Mouse (Mus musculus) thymus, postnatal 36 days (tissue): Measurements from ENCODE around the gene Carmil1.
A peak's percentile ranks its signal among the peaks of the same experiment; 100 is the strongest.

Experiments
- DNase-seq, 2 experiments: peaks; one replicate each; pipeline ENCODE4 v3.0.0; 2022; ENCODE audit warnings: mixed read lengths in 2 of 2

Gene Carmil1

GRCm38 (mm10) chr13:24206097-24206496 is 74.5 kb downstream of the Carmil1 start:
- DNase-seq: no peak

GRCm38 (mm10) chr13:24202314-24202713 is 78.3 kb downstream of the Carmil1 start:
- DNase-seq: no peak

- DNase-seq: no peak
Measured at GRCm38 (mm10) chr13:24199861-24200543, 80.6 kb downstream of the Carmil1 start.

GRCm38 (mm10) chr13:24198396-24198924 is 82.1 kb downstream of the Carmil1 start:
- DNase-seq: no peak

- no peak for DNase-seq
Measured at GRCm38 (mm10) chr13:24195371-24195770, 85.2 kb downstream of the Carmil1 start.

GRCm38 (mm10) chr13:24194018-24194417 is 86.6 kb downstream of the Carmil1 start:
- DNase-seq: peak; percentile 3 to 7

- DNase-seq: no peak
Measured at GRCm38 (mm10) chr13:24190875-24191663, 89.5 kb downstream of the Carmil1 start.

- DNase-seq: no peak
Measured at GRCm38 (mm10) chr13:24187026-24187425, 93.6 kb downstream of the Carmil1 start.

- DNase-seq: no peak
Measured at GRCm38 (mm10) chr13:24185641-24186040, 95.0 kb downstream of the Carmil1 start.

- no peak for DNase-seq
Measured at GRCm38 (mm10) chr13:24182878-24183277, 97.7 kb downstream of the Carmil1 start.

GRCm38 (mm10) chr13:24179538-24179937 is 101.1 kb downstream of the Carmil1 start:
- no peak for DNase-seq

GRCm38 (mm10) chr13:24177600-24177999 is 103.0 kb downstream of the Carmil1 start:
- no peak for DNase-seq

- no peak for DNase-seq
Measured at GRCm38 (mm10) chr13:24176835-24177234, 103.8 kb downstream of the Carmil1 start.

- DNase-seq: no peak
Measured at GRCm38 (mm10) chr13:24169658-24170057, 110.9 kb downstream of the Carmil1 start.

GRCm38 (mm10) chr13:24163368-24163767 is 117.2 kb downstream of the Carmil1 start:
- DNase-seq: no peak

- DNase-seq: no peak
Measured at GRCm38 (mm10) chr13:24161105-24161504, 119.5 kb downstream of the Carmil1 start.

GRCm38 (mm10) chr13:24159972-24160371 is 120.6 kb downstream of the Carmil1 start:
- DNase-seq: no peak

- no peak for DNase-seq
Measured at GRCm38 (mm10) chr13:24159190-24159965, 121.2 kb downstream of the Carmil1 start.

GRCm38 (mm10) chr13:24157560-24158011 is 123.0 kb downstream of the Carmil1 start:
- no peak for DNase-seq

- no peak for DNase-seq
Measured at GRCm38 (mm10) chr13:24155190-24155589, 125.4 kb downstream of the Carmil1 start.

GRCm38 (mm10) chr13:24154281-24155061 is 126.1 kb downstream of the Carmil1 start:
- DNase-seq: no peak

GRCm38 (mm10) chr13:24152610-24153009 is 128.0 kb downstream of the Carmil1 start:
- DNase-seq: no peak
